In genomic region chr7:108950762-108951331, GRCm38 (mm10) we compare ENCODE assay signal across 8 mouse cellular contexts. TPM values are rescaled to one million over a fixed set of nuclear protein-coding genes. Genes with fewer than 3 reads are reported as not detected.
DNase-seq lines count a peak whose midpoint lies in the region; ATAC-seq and TF ChIP-seq lines count a peak whose summit lies in the region.

No protein-coding gene starts in this region.

- H3K27me3 ChIP-seq in kidney, postnatal 0 days (ENCODE audit: insufficient read depth, low read length): peaks cover 21% of the 10 kb centered on the region
- H3K27me3 ChIP-seq in forebrain, embryonic 11.5 days (ENCODE audit: control insufficient read depth, insufficient read depth, low read length): peaks cover 30% of the 10 kb centered on the region
- peaks cover 59% of the 10 kb centered on the region for H3K27me3 ChIP-seq in liver, embryonic 12.5 days (replicated peaks)

- no peak overlapping the region for H3K27ac ChIP-seq in kidney, postnatal 0 days
- H3K27ac ChIP-seq in forebrain, embryonic 11.5 days (ENCODE audit: low read depth, low read length): no peak overlapping the region
- H3K27ac ChIP-seq in liver, embryonic 12.5 days: no peak overlapping the region

- WGBS in kidney, postnatal 0 days: under 1% methylated on average over 52 of the region's 52 CpGs
- WGBS in forebrain, embryonic 11.5 days: under 1% methylated on average over 51 of the region's 52 CpGs
- WGBS in liver, embryonic 12.5 days (ENCODE audit: insufficient replicate concordance): 3% methylated on average over 52 of the region's 52 CpGs

- DNase-seq in kidney, postnatal 0 days (ENCODE audit: low spot score): no peak
- DNase-seq in kidney, adult 11 months: no peak
- peak; percentile 77 for DNase-seq in brain, adult 2 months (ENCODE audit: low read depth, low spot score)
- peak; percentile 73 for DNase-seq in forebrain, embryonic 11.5 days (ENCODE audit: low spot score)
- DNase-seq in right cerebral cortex, postnatal 25 days: peak; percentile 84
- no peak for DNase-seq in thymus, postnatal 36 days

- H3K9ac ChIP-seq in kidney, postnatal 0 days (ENCODE audit: low read depth, low read length): peak overlapping the region; percentile 32; the same call in 1 of the 2 replicates
- peak overlapping the region; percentile 53 for H3K9ac ChIP-seq in forebrain, embryonic 11.5 days (ENCODE audit: low read length)
- no peak overlapping the region for H3K9ac ChIP-seq in liver, embryonic 12.5 days

- H3K9me3 ChIP-seq in kidney, postnatal 0 days (replicated peaks; ENCODE audit: low read length): no peaks in the 10 kb centered on the region
- no peaks in the 10 kb centered on the region for H3K9me3 ChIP-seq in forebrain, embryonic 11.5 days (ENCODE audit: control insufficient read depth, low read length)
- no peaks in the 10 kb centered on the region for H3K9me3 ChIP-seq in liver, embryonic 12.5 days (replicated peaks)

- peak; percentile 23; the same call in 1 of the 2 replicates for ATAC-seq in kidney, postnatal 0 days (replicated peaks; ENCODE audit: low FRiP score, low read depth)
- peak; percentile 37 for ATAC-seq in forebrain, embryonic 11.5 days (replicated peaks; ENCODE audit: low FRiP score)
- peak; percentile 47 for ATAC-seq in inflammation-experienced regulatory T-cells, adult 6 months
- peak; percentile 16; the same call in 1 of the 2 replicates for ATAC-seq in liver, embryonic 12.5 days

- H3K4me3 ChIP-seq in kidney, postnatal 0 days (replicated peaks; ENCODE audit: low read depth, low read length): peak overlapping the region; percentile 40
- peak overlapping the region; percentile 57 for H3K4me3 ChIP-seq in forebrain, embryonic 11.5 days (ENCODE audit: low read depth, low read length)
- H3K4me3 ChIP-seq in liver, embryonic 12.5 days: peak overlapping the region; percentile 40

- no peak for TF ChIP-seq CTCF in kidney, postnatal 0 days (IDR thresholded peaks at IDR 0.05; ENCODE audit: low read depth)

- no peaks in the 10 kb centered on the region; the same call in 1 of the 2 replicates for H3K4me1 ChIP-seq in kidney, postnatal 0 days (replicated peaks; ENCODE audit: insufficient read depth, low read length)
- peaks cover 5% of the 10 kb centered on the region; the same call in 1 of the 2 replicates for H3K4me1 ChIP-seq in forebrain, embryonic 11.5 days (replicated peaks; ENCODE audit: control insufficient read depth, insufficient read depth, low read length)
- peaks cover 9% of the 10 kb centered on the region for H3K4me1 ChIP-seq in liver, embryonic 12.5 days

- no peaks in the 10 kb centered on the region for H3K36me3 ChIP-seq in kidney, postnatal 0 days (ENCODE audit: insufficient read depth, low read length)
- H3K36me3 ChIP-seq in forebrain, embryonic 11.5 days (ENCODE audit: control insufficient read depth, insufficient read depth, low read length): 0 out of 2 replicates have a peak, but pooled peaks cover 1% of the 10 kb centered on the region
- peaks cover under 1% of the 10 kb centered on the region; the same call in 1 of the 2 replicates for H3K36me3 ChIP-seq in liver, embryonic 12.5 days

- H3K4me2 ChIP-seq in kidney, postnatal 0 days (ENCODE audit: low read length): peak overlapping the region; percentile 87
- peak overlapping the region; percentile 98 for H3K4me2 ChIP-seq in forebrain, embryonic 11.5 days (ENCODE audit: low read depth, low read length, severe bottlenecking)
- H3K4me2 ChIP-seq in liver, embryonic 12.5 days: peak overlapping the region; percentile 60

RNA-seq across cellular contexts. Expression of gene Tub, which starts 0.7 kb away (rescaled TPM):
- 0.33 and 0.36 TPM in 2 replicates for polyA plus RNA-seq in kidney, postnatal 0 days (2015; fragmentation: Nextera tagmentation; extraction: Ambion mirVana)
- 15.1 and 15.6 TPM in 2 replicates for polyA plus RNA-seq in forebrain, embryonic 11.5 days (2014; fragmentation: Nextera tagmentation; extraction: Ambion mirVana)
- under 1 TPM; 0.26 to 0.55 (median 0.52) TPM for polyA plus RNA-seq in inflammation-experienced regulatory T-cells, adult 6 months (2017; shearing (Covaris generic))
- polyA plus RNA-seq in liver, embryonic 12.5 days (2016; fragmentation: Nextera tagmentation; extraction: Ambion mirVana): 0.04 and 0.19 TPM in 2 replicates

RNA-seq across cellular contexts. Expression of gene Eif3f, which starts 16.6 kb away (rescaled TPM):
- 97.4 and 104 TPM in 2 replicates for polyA plus RNA-seq in kidney, postnatal 0 days (2015; fragmentation: Nextera tagmentation; extraction: Ambion mirVana)
- polyA plus RNA-seq in forebrain, embryonic 11.5 days (2014; fragmentation: Nextera tagmentation; extraction: Ambion mirVana): 87.3 and 96.9 TPM in 2 replicates
- polyA plus RNA-seq in inflammation-experienced regulatory T-cells, adult 6 months (2017; shearing (Covaris generic)): 10 to 100 TPM; 29.7 to 43.3 (median 34.1) TPM
- polyA plus RNA-seq in liver, embryonic 12.5 days (2016; fragmentation: Nextera tagmentation; extraction: Ambion mirVana): 60.3 and 61.3 TPM in 2 replicates

RNA-seq across cellular contexts. Expression of gene Nlrp10, which starts 20.9 kb away (rescaled TPM):
- polyA plus RNA-seq in kidney, postnatal 0 days (2015; fragmentation: Nextera tagmentation; extraction: Ambion mirVana): 0.03 TPM in 1 of 2 replicates, not detected in the other
- not detected in 2 replicates for polyA plus RNA-seq in forebrain, embryonic 11.5 days (2014; fragmentation: Nextera tagmentation; extraction: Ambion mirVana)
- polyA plus RNA-seq in inflammation-experienced regulatory T-cells, adult 6 months (2017; shearing (Covaris generic)): under 1 TPM in 1 of 3 experiments, not detected in 2; 0.17 TPM
- 0.08 and 0.10 TPM in 2 replicates for polyA plus RNA-seq in liver, embryonic 12.5 days (2016; fragmentation: Nextera tagmentation; extraction: Ambion mirVana)

RNA-seq across cellular contexts. Expression of gene Olfr519, which starts 56.6 kb away (rescaled TPM):
- not detected in 2 replicates for polyA plus RNA-seq in kidney, postnatal 0 days (2015; fragmentation: Nextera tagmentation; extraction: Ambion mirVana)
- not detected in 2 replicates for polyA plus RNA-seq in forebrain, embryonic 11.5 days (2014; fragmentation: Nextera tagmentation; extraction: Ambion mirVana)
- not detected for polyA plus RNA-seq in inflammation-experienced regulatory T-cells, adult 6 months (2017; shearing (Covaris generic))
- polyA plus RNA-seq in liver, embryonic 12.5 days (2016; fragmentation: Nextera tagmentation; extraction: Ambion mirVana): not detected in 2 replicates

Comparison
In these comparisons a context has a peak if more than half of its experiments do, and no peak if none do; other contexts are left out.
1. DNase-seq: peak in brain, adult 2 months (single experiment), forebrain, embryonic 11.5 days (single experiment) and right cerebral cortex, postnatal 25 days (single experiment); none in kidney, postnatal 0 days (single experiment), kidney, adult 11 months (single experiment) and thymus, postnatal 36 days (0 of 2).
2. RNA of gene Tub, which starts 0.7 kb away (polyA plus RNA-seq): 15.1 to 15.6 TPM in forebrain, embryonic 11.5 days; 0.26 to 0.55 TPM in inflammation-experienced regulatory T-cells, adult 6 months, 0.33 to 0.36 TPM in kidney, postnatal 0 days and 0.04 to 0.19 TPM in liver, embryonic 12.5 days; every median in the first group is over 10 times any median in the second.
3. Peak in every context shown above with its lines, with median percentiles within 50 percentile points of each other: ATAC-seq, H3K4me2 ChIP-seq and H3K4me3 ChIP-seq.